In genomic region chr4:133235415-133235814, GRCm38 (mm10) we compare ENCODE assay signal across 1 mouse cellular context.
TF ChIP-seq lines count a peak whose summit lies in the region.

No protein-coding gene starts in this region.

TF ChIP-seq in MEL, 35 proteins besides CTCF, POLR2A, EP300 and RAD21:
- no peak for TF ChIP-seq CHD1 (IDR thresholded peaks at IDR 0.05; ENCODE audit: low read depth, low read length)
- peak; percentile 28; the same call in 1 of the 2 replicates for TF ChIP-seq SMC3 (IDR thresholded peaks at IDR 0.05; ENCODE audit: low read depth, low read length)
